Mouse (Mus musculus): Measurements from ENCODE around the gene Sh3rf3. TPM values are rescaled to one million over a fixed set of nuclear protein-coding genes. Genes with fewer than 3 reads are reported as not detected.
A peak's percentile ranks its signal among the peaks of the same experiment; 100 is the strongest.

The Sh3rf3 gene
- polyA plus RNA-seq, 1 experiment from 2014 or later: 1.9 TPM

DNA sequence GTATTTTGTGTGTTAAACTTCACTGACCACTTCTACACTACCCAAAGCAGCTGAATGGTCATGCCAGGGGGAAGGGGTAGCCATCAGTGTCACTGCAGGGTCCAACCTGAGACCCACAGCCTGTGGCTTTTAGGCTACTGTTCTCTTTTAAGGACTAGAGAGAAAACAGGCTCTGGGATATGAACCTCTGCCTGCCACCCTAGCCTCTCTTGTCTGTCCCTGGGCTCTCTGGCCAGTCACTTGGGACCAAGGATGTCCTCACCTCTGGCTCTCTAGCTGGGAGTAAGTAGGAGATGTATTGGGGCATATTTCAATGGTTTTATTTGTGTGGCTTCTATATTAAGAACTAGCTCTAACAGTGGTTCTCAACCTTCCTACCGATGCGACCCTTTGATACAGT lies 306.7 kb downstream of the Sh3rf3 start:
- no peaks in the 10 kb centered on the region for H3K27me3 ChIP-seq (ENCODE audit: control insufficient read depth, insufficient read depth, low read length)
- H3K4me1 ChIP-seq (ENCODE audit: control insufficient read depth, insufficient read depth, low read length): no peaks in the 10 kb centered on the region
- no peaks in the 10 kb centered on the region for H3K9me3 ChIP-seq (ENCODE audit: control insufficient read depth, low read length)
- 90% methylated on average over 2 of the region's 2 CpGs for WGBS
- no peak overlapping the region for H3K27ac ChIP-seq (ENCODE audit: low read depth, low read length)
- no peak overlapping the region for H3K4me3 ChIP-seq (ENCODE audit: low read length)
- H3K9ac ChIP-seq (ENCODE audit: low read depth, low read length): no peak overlapping the region
- H3K36me3 ChIP-seq (ENCODE audit: control insufficient read depth, insufficient read depth, low read length): no peaks in the 10 kb centered on the region
- H3K4me2 ChIP-seq (replicated peaks; ENCODE audit: low read depth, low read length): no peak overlapping the region
- no peak for ATAC-seq (ENCODE audit: low FRiP score, low TSS enrichment)

DNA sequence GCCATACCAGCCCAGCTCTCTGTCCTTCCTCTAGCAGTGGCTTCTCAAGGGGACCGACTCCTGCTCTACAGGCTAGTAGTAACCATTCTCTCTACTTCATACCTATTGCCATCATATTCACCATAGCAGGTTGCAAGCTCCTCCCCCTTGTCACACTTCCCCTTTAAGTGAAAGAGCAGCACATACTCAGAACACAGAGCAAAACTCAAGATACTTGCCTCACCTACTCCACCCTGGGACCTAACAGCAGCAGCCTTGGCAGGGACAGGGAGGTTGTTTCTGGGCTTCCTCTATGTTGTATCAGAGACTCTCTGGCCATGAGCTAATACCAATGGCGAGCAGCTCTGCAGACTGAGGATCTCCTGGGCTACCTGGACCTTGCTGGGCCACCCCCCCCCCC lies 312.3 kb downstream of the Sh3rf3 start:
- Histone ChIP-seq H3K27ac (ENCODE audit: low read depth, low read length) (no peak overlapping the region), H3K27me3 (ENCODE audit: control insufficient read depth, insufficient read depth, low read length) (no peaks in the 10 kb centered on the region), H3K9ac (ENCODE audit: low read depth, low read length) (no peak overlapping the region), H3K4me3 (ENCODE audit: low read length) (no peak overlapping the region), H3K36me3 (ENCODE audit: control insufficient read depth, insufficient read depth, low read length) (no peaks in the 10 kb centered on the region), H3K4me1 (ENCODE audit: control insufficient read depth, insufficient read depth, low read length) (no peaks in the 10 kb centered on the region), H3K4me2 (replicated peaks; ENCODE audit: low read depth, low read length) (no peak overlapping the region), H3K9me3 (ENCODE audit: control insufficient read depth, low read length) (no peaks in the 10 kb centered on the region)
- WGBS: 88% methylated on average over 2 of the region's 2 CpGs
- ATAC-seq (ENCODE audit: low FRiP score, low TSS enrichment): no peak

DNA sequence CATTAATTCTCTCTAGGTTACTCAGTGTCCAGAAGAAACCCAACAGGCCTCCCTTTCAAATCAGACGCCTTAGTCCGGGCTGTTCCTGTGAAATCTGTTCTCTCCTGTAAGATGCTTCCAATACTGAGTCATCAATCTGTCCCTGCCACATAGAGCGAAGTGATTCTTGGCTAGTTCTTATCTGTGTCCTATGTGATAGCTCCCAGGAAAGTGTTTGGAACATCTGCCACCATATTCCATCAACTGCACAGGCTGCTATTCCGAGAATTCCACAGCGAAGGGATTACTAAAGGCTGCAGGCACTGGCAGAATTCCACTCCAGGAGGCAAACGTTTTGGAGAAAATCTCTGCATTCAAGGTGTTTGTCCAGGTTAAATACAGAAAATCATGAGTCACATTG lies 314.5 kb downstream of the Sh3rf3 start:
- no peak overlapping the region for H3K4me2 ChIP-seq (replicated peaks; ENCODE audit: low read depth, low read length)
- ATAC-seq (ENCODE audit: low FRiP score, low TSS enrichment): no peak
- H3K9me3 ChIP-seq (ENCODE audit: control insufficient read depth, low read length): no peaks in the 10 kb centered on the region
- H3K4me3 ChIP-seq (ENCODE audit: low read length): no peak overlapping the region
- H3K27me3 ChIP-seq (ENCODE audit: control insufficient read depth, insufficient read depth, low read length): no peaks in the 10 kb centered on the region
- H3K4me1 ChIP-seq (ENCODE audit: control insufficient read depth, insufficient read depth, low read length): no peaks in the 10 kb centered on the region
- H3K27ac ChIP-seq (ENCODE audit: low read depth, low read length): no peak overlapping the region
- H3K36me3 ChIP-seq (ENCODE audit: control insufficient read depth, insufficient read depth, low read length): no peaks in the 10 kb centered on the region
- WGBS: 82% methylated on average over 6 of the region's 6 CpGs
- H3K9ac ChIP-seq (ENCODE audit: low read depth, low read length): no peak overlapping the region

DNA sequence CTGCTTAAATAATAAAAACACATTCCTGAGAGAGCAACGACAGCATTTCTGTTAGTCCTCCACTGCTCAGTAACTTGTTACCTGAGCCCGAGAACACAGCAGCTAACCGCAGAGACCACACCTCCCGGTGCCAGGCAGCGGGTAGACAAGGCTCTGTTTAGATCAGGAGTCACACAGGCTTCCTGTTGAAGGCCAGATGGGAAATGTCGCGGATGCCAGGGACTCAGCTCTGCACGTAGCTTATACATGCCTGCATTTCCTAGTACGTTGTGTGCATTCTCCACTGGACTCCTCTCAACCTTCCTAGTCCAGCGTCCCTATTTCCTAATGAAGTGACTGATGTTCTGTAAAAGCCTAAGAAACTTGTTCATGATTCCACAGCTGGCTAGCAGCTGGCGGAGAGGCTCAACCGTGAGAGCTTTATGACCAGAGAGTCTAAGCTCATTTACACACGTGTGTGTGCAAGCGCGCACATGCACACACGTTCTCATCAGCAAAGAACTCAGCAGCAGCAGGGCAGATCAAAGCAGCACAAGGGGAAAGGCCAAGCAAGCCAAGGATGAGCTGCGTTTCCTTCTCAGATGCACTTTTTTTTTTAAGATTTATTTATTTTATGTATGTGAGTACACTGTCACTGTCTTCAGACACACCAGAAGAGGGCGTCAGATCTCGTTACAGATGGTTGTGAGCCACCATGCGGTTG lies 318.9 kb downstream of the Sh3rf3 start:
- Histone ChIP-seq H3K9ac (ENCODE audit: low read depth, low read length) (no peak overlapping the region), H3K27ac (ENCODE audit: low read depth, low read length) (no peak overlapping the region), H3K4me2 (replicated peaks; ENCODE audit: low read depth, low read length) (no peak overlapping the region), H3K27me3 (ENCODE audit: control insufficient read depth, insufficient read depth, low read length) (no peaks in the 10 kb centered on the region), H3K4me3 (ENCODE audit: low read length) (no peak overlapping the region), H3K36me3 (ENCODE audit: control insufficient read depth, insufficient read depth, low read length) (no peaks in the 10 kb centered on the region), H3K9me3 (ENCODE audit: control insufficient read depth, low read length) (no peaks in the 10 kb centered on the region), H3K4me1 (ENCODE audit: control insufficient read depth, insufficient read depth, low read length) (no peaks in the 10 kb centered on the region)
- no peak for ATAC-seq (ENCODE audit: low FRiP score, low TSS enrichment)
- WGBS: 72% methylated on average over 20 of the region's 20 CpGs

DNA sequence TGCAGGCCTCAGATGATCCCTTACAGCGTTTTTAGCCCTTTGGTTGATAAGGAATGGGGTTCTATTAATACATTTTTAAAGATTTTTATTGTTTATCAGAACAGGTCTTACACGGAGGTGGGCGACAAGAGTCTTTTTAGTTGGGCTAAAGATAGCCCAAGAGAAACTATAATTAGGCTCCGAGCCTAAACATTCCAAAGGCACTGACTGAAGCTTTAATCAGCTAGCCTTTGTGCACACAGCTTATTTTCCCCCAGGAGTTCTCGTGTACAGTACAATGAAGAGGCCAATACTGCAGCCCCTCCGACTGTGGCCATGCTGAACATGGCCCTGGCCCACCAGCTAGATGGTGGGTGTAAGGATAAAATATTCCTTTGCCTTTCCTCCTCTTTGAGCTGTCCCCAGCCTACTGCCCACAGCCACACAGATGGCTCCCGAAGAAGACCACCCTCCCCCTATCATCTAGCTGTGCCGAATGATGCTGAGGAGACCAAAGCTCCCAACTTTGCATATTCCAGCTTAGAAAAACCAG lies 320.4 kb downstream of the Sh3rf3 start:
- WGBS: 80% methylated on average over 8 of the region's 8 CpGs
- ATAC-seq (ENCODE audit: low FRiP score, low TSS enrichment): no peak
- Histone ChIP-seq H3K36me3 (ENCODE audit: control insufficient read depth, insufficient read depth, low read length) (no peaks in the 10 kb centered on the region), H3K9ac (ENCODE audit: low read depth, low read length) (no peak overlapping the region), H3K4me2 (replicated peaks; ENCODE audit: low read depth, low read length) (no peak overlapping the region), H3K4me1 (ENCODE audit: control insufficient read depth, insufficient read depth, low read length) (no peaks in the 10 kb centered on the region), H3K27ac (ENCODE audit: low read depth, low read length) (no peak overlapping the region), H3K9me3 (ENCODE audit: control insufficient read depth, low read length) (no peaks in the 10 kb centered on the region), H3K27me3 (ENCODE audit: control insufficient read depth, insufficient read depth, low read length) (no peaks in the 10 kb centered on the region), H3K4me3 (ENCODE audit: low read length) (no peak overlapping the region)

DNA sequence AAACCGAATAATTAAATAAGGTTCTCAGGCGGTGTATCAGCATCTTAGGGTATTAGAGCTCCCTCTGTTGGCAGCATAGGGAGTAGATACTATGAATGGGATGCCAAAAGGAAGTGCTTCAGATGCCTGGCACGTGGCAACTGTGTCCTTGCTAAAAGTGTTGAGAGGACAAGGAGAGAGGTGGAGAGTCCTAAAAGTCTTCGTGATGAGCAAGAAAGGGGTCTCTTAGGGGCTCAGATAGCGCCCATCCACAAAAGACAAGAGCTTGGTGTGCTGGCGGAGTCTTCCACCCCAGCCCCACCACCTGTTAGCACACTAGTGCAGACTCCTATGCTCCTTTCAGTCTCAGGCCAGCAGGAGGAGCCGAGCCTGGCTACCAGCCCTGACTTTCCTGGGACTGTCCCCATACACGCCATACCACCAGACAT lies 336.8 kb downstream of the Sh3rf3 start:
- Histone ChIP-seq H3K4me2 (replicated peaks; ENCODE audit: low read depth, low read length) (no peak overlapping the region), H3K9ac (ENCODE audit: low read depth, low read length) (no peak overlapping the region)
- peak; percentile 76; the same call in 1 of the 2 replicates for ATAC-seq (ENCODE audit: low FRiP score, low TSS enrichment)

DNA sequence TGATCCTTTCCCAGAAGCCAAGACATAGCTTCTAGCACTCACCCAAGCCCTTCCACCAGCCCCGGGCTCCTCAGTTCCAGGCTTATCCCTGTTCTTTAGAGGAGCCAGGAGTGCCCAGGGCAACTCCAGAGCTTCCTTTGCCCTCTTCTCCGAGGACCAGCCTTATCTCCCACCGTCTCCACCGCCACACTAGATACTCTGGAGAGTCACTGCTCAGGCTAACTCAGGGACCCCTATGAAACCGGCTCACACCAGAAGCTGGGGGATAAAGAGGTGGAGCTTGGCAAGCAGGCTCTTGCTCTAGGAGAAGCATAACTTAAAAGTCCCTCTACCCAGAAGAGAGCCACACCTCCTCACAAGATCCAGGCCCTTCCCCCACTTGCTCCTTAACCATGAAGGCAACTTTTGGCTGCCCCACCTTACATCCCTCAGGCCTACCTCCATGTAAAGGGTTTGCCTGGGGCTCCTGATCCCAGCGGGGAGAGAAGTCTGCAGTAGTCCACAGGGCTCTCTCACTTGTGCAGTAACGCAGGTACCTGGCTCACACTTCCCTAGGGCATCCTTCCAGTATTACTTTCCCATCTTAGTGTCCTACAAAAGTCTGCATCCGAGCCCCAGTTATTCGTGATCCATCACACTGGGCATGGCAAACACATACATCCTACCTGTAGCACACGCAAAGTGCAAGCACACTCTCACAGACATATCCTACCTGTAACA lies 337.9 kb downstream of the Sh3rf3 start:
- no peak overlapping the region for H3K27ac ChIP-seq (ENCODE audit: low read depth, low read length)
- no peak for ATAC-seq (ENCODE audit: low FRiP score, low TSS enrichment)
- H3K27me3 ChIP-seq (ENCODE audit: control insufficient read depth, insufficient read depth, low read length): no peaks in the 10 kb centered on the region
- H3K36me3 ChIP-seq (ENCODE audit: control insufficient read depth, insufficient read depth, low read length): no peaks in the 10 kb centered on the region
- H3K4me2 ChIP-seq (replicated peaks; ENCODE audit: low read depth, low read length): no peak overlapping the region
- H3K9me3 ChIP-seq (ENCODE audit: control insufficient read depth, low read length): no peaks in the 10 kb centered on the region
- no peaks in the 10 kb centered on the region for H3K4me1 ChIP-seq (ENCODE audit: control insufficient read depth, insufficient read depth, low read length)
- H3K9ac ChIP-seq (ENCODE audit: low read depth, low read length): no peak overlapping the region
- H3K4me3 ChIP-seq (ENCODE audit: low read length): no peak overlapping the region
- 90% methylated on average over 10 of the region's 10 CpGs for WGBS

More for the DNA sequence above, 336.8 kb downstream of the Sh3rf3 start:
- no peaks in the 10 kb centered on the region for H3K36me3 ChIP-seq (ENCODE audit: control insufficient read depth, insufficient read depth, low read length)
- no peak overlapping the region for H3K4me3 ChIP-seq (ENCODE audit: low read length)
- WGBS: 23% methylated on average over 8 of the region's 8 CpGs
- no peaks in the 10 kb centered on the region for H3K9me3 ChIP-seq (ENCODE audit: control insufficient read depth, low read length)
- no peaks in the 10 kb centered on the region for H3K4me1 ChIP-seq (ENCODE audit: control insufficient read depth, insufficient read depth, low read length)
- H3K27ac ChIP-seq (ENCODE audit: low read depth, low read length): no peak overlapping the region
- no peaks in the 10 kb centered on the region for H3K27me3 ChIP-seq (ENCODE audit: control insufficient read depth, insufficient read depth, low read length)

DNA sequence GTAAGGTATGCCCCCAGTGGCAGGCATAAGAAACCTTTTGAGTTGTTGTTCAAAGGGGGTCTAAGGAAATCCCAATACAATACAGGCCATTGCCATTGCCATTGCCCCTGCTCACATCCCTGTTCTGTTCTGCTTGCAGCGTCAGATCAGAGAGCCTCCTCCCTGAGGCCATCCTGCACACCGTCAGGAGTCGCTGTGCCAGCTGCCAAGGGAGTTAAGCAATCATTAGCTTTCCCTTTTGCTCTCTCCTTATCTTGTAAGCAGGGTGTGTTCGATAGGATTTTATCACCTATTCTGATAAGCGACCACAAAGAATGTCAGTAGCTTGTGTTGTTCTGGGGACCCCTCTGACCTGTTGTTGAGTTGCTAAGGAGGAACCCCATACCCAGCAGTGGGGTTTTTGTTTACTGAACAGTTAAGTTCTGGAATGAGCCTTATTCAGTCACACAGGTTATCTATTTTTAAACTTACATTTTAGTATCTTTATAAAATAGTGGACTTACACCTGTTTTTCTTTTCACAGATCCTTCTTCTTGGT lies 339.5 kb downstream of the Sh3rf3 start:
- no peaks in the 10 kb centered on the region for H3K9me3 ChIP-seq (ENCODE audit: control insufficient read depth, low read length)
- H3K36me3 ChIP-seq (ENCODE audit: control insufficient read depth, insufficient read depth, low read length): no peaks in the 10 kb centered on the region
- ATAC-seq (ENCODE audit: low FRiP score, low TSS enrichment): no peak
- H3K4me2 ChIP-seq (replicated peaks; ENCODE audit: low read depth, low read length): no peak overlapping the region
- H3K27me3 ChIP-seq (ENCODE audit: control insufficient read depth, insufficient read depth, low read length): no peaks in the 10 kb centered on the region
- WGBS: 72% methylated on average over 5 of the region's 5 CpGs
- H3K4me1 ChIP-seq (ENCODE audit: control insufficient read depth, insufficient read depth, low read length): no peaks in the 10 kb centered on the region
- H3K4me3 ChIP-seq (ENCODE audit: low read length): no peak overlapping the region
- no peak overlapping the region for H3K27ac ChIP-seq (ENCODE audit: low read depth, low read length)
- H3K9ac ChIP-seq (ENCODE audit: low read depth, low read length): no peak overlapping the region

DNA sequence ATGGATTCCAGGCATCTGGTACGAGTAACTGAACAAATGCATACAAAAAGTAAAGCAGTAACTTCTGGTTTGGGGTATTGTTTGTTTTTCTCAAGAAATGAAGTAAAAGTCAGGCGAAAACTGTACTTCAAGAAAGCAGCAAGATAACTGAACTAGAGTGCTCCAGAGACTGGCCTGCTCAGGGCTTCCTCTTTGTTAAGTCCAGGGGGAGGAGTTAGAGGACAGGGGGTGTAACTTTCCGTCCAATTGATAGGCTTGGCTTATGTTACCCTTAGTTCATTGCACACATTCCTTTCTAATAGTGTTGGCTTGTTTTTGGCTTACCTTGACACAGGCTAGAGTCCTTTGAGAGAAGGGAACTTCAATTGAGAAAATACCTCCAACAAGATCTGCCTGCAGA lies 345.5 kb downstream of the Sh3rf3 start:
- Histone ChIP-seq H3K4me3 (ENCODE audit: low read length) (no peak overlapping the region), H3K4me2 (replicated peaks; ENCODE audit: low read depth, low read length) (no peak overlapping the region), H3K36me3 (ENCODE audit: control insufficient read depth, insufficient read depth, low read length) (no peaks in the 10 kb centered on the region), H3K9ac (ENCODE audit: low read depth, low read length) (no peak overlapping the region), H3K9me3 (ENCODE audit: control insufficient read depth, low read length) (no peaks in the 10 kb centered on the region), H3K27ac (ENCODE audit: low read depth, low read length) (no peak overlapping the region), H3K4me1 (ENCODE audit: control insufficient read depth, insufficient read depth, low read length) (no peaks in the 10 kb centered on the region; the same call in 1 of the 2 replicates), H3K27me3 (ENCODE audit: control insufficient read depth, insufficient read depth, low read length) (no peaks in the 10 kb centered on the region)
- ATAC-seq (ENCODE audit: low FRiP score, low TSS enrichment): no peak
- WGBS: 52% methylated on average over 3 of the region's 3 CpGs

All from kidney, embryonic 14.5 days (tissue).